Mouse (Mus musculus): ENCODE results near the gene Cd69. TPM values are rescaled to one million over a fixed set of nuclear protein-coding genes. Genes with fewer than 3 reads are reported as not detected.

Cd69 gene
- polyA plus RNA-seq, 1 experiment from 2014 or later: not detected

Other genes with a start within 250 kb of the Cd69 start
- 0.34 and 0.51 TPM in 2 replicates for gene Klrb1f, start 229.5 kb downstream of the Cd69 start, polyA plus RNA-seq (2015; fragmentation: Nextera tagmentation; extraction: Ambion mirVana)
- not detected in 2 replicates for gene Clec2e, start 174.5 kb downstream of the Cd69 start, polyA plus RNA-seq (2015; fragmentation: Nextera tagmentation; extraction: Ambion mirVana)
- gene Clec2d, start 94.8 kb downstream of the Cd69 start, polyA plus RNA-seq (2015; fragmentation: Nextera tagmentation; extraction: Ambion mirVana): 0.12 and 0.13 TPM in 2 replicates
- not detected in 2 replicates for gene 4922502D21Rik, start 56.4 kb upstream of the Cd69 start, polyA plus RNA-seq (2015; fragmentation: Nextera tagmentation; extraction: Ambion mirVana)
- gene Clec12a, start 67.3 kb upstream of the Cd69 start, polyA plus RNA-seq (2015; fragmentation: Nextera tagmentation; extraction: Ambion mirVana): 0.32 and 0.46 TPM in 2 replicates
- gene Clec12b, start 110.4 kb upstream of the Cd69 start, polyA plus RNA-seq (2015; fragmentation: Nextera tagmentation; extraction: Ambion mirVana): 0.26 and 0.71 TPM in 2 replicates
- 1.0 and 1.2 TPM in 2 replicates for gene Clec1b, start 121.9 kb upstream of the Cd69 start, polyA plus RNA-seq (2015; fragmentation: Nextera tagmentation; extraction: Ambion mirVana)
- 0.13 and 0.16 TPM in 2 replicates for gene Clec9a, start 133.4 kb upstream of the Cd69 start, polyA plus RNA-seq (2015; fragmentation: Nextera tagmentation; extraction: Ambion mirVana)
- 1.9 and 2.2 TPM in 2 replicates for gene Clec1a, start 176.6 kb upstream of the Cd69 start, polyA plus RNA-seq (2015; fragmentation: Nextera tagmentation; extraction: Ambion mirVana)
- gene Olr1, start 231.7 kb upstream of the Cd69 start, polyA plus RNA-seq (2015; fragmentation: Nextera tagmentation; extraction: Ambion mirVana): not detected in 2 replicates
- gene Tmem52b, start 237.1 kb upstream of the Cd69 start, polyA plus RNA-seq (2015; fragmentation: Nextera tagmentation; extraction: Ambion mirVana): not detected in 2 replicates

Data from hindbrain, embryonic 15.5 days (tissue).